Mouse (Mus musculus) spleen, postnatal 14 days (tissue): Measurements from ENCODE around the gene Gm11634.

Source experiments
- DNase-seq, 2 experiments: peaks; one replicate each; pipeline ENCODE4 v3.0.0; 2021 to 2022; ENCODE audit warnings: low spot score in 2 of 2

Gm11634 gene

DNA sequence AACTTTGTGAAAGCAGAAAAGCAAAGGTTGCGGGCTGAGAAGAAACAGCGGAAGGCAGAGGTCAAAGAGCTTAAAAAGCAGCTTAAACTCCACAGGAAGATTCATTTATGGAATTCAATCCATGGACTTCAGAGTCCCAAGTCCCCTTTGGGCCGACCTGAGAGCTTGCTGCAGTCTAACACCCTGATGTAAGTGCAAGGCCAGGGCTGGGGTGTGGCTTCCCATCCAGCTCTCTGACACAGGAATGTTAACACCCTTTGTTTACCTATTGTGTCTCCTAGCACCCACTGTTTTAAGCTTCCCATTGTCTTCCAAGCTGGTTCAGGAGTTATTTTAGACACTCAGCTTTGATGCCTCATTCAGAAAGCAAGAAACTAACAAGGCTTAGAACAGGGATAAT lies 30.6 kb downstream of the Gm11634 start:
- no peak for DNase-seq

DNA sequence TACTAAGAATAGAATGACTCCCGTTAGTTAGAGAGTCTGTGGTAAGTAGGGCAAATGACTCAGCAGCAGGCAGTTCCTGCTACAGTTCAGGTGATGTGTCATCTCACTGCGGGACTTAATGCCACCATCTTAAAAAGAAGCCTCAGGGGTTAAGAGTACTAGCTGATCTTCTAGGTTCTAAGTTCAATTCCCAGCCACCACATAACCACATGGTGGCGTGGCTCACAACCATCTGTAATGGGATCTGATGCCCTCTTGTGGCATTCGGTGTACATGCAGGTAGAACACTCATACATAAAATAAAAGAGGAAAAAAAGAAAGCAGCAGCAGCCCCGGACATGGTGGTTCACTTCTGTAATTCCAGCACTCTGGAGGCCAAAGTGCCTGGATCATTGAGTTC lies 36.7 kb downstream of the Gm11634 start:
- DNase-seq, result peak; percentile 20 to 52

DNA sequence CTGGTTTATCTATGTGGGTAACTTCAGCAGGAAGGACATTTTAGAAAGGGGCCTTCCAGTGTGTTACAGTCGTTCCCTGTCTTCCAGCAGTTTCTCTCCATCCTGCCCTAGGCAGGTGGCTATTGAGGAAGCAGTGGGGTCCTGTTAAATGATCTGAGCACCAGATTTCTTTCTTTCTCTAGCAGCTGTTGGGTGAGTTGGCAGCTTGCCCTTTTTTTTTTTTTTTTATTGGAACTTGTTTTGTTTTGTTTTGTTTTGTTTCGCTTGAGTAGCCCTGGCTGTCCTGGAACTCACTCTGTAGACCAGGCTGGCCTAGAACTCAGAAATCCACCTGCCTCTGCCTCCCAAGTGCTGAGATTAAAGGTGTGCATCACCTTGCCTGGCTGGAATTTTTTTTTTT lies 42.1 kb downstream of the Gm11634 start:
- DNase-seq, result no peak

DNA sequence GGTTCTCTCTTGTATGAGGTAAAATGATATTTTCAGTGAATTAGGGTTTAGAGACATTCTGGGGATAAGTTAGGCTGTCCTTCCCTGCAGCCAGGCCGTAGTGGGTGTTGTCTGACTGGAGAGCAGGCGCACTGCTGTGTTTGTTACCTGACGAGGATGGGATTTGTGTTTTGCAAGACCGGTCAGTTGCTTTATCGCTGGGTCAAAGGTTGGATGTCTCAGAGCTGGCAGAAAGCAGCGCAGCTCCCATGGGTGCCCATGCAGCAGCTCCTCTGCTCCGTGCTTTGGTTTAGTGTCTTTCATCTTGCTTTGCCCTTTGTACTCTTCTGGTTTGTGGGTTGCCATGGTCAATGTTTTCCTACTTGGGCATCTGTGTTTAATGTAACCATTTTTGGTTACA lies 42.5 kb downstream of the Gm11634 start:
- no peak for DNase-seq

DNA sequence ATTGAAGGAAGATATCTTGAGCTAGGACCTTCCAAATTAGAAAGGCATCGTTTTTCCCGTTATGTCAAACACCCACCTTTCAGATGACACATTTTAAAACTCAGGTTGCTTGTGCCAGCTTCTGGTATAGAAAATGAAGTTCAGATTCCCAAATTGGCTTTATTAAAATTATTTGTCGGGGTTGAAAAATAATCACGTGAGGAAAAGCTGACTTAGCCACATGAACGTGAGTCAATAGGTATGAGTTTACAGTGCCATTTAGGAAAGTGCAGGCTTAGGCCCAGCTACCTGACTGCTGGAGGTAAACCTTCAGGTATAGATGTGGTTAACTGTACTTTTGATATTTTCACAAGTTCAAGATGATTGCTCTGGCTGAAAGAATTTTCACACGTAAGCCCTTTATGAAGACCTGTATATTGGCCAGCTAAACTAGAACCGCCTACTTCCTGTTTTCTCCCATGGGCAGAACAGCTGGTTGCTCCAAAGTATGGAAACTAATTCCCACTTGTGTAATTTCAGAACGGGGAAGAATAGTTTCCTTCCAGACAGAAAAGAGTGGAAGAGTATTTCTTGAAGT lies 45.6 kb downstream of the Gm11634 start:
- DNase-seq, result no peak

DNA sequence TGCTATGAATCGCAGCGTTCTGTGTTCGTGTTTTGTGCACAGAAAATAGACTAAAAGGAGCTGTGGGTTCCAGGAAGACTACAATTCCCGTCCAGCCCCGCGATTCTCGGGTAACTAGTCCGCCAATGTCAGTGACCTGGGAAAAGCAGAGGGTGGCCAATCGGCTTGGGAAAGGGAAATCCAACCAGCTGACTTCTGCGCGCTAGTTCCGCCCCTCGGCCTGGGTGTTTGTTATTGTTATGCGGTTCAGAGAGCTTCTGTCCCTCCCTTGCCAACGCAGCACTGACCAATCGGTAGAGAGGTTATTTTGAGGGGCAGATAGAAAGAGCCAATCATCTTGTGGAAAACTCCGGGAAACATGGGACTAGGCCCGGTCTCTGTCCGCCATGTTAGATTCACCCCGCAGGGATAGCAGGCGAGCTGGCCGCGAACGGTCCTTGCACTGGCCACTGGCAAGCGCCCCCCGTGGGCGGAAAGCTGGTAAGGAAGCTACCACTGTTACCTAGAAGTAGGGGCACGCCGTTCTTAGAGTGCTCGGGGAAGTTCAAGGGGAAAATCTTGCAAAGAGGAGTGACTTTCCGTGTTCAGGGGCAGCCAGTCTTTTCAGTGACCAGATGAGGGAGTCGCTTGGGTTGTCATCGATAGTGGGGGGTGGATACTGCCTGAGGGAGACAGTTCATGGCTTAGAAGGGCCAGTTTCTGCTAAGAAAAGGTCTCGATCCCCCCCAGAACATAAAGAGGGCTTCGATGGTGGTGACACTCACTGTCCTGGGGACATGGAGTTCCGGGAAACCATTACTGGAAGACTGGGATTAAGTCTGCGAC lies 46.4 kb downstream of the Gm11634 start:
- peak; percentile 83 to 88 for DNase-seq

DNA sequence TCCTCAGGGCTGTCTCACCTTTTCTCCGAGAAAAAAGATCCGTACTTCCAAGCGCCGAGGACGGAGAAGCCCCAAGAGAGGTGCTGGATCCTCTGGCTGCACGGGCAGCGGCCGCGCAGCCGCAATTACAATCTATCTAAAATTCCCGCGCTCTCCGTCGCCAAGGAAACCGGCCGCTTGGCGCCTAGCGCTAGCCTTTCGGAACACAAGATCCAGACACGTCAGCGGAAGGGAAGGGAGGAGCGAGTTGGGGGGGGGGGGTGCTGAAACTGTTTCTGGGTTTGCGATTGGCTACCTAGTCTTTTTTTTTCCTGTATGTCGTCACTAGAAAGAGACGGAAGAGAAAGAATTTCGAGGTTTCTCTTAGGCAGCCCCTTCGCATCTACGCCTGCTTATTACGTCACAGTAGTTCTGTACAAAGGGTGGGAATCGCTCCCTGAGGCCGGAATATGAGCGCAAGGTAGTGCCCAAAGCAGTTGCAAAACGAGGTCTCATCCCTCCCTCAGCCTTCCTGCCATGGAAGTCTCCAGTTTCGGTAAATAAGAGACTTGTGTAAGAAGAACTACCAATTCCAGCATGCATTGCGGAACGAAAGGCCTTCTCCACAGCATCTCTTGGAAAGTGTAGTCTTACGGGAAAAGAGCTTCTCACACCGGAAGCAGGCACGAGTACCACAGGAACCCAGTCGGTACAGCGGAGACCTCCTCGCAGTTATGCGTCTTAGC lies 47.1 kb downstream of the Gm11634 start, which contains the start of the genes Brca1 and Nbr1:
TSS of gene Brca1 (minus strand) at position 205 of the 725 bp plus-strand sequence.
TSS of gene Nbr1 (plus strand) at position 399 of the 725 bp plus-strand sequence.
- DNase-seq, result peak; percentile 79 to 89

DNA sequence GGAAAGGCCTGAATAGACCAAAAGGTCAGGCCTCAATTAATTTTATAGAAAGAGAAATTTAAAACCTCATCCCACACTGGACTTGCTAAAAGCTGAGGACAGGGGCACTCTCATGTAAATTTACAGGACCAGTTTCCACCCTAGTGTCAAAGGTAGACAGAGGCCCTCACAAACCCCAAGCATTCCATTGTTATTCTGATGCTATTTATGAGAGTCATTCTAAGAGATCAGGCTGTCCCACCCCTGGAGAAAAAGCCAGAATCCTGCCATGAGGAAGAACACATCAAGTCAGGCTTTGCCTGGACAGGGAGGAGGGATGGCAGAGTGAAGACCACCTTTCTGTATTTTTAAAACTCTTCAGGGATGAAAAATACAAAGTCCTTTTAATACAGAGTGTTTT lies 50.5 kb downstream of the Gm11634 start:
- DNase-seq, result no peak

DNA sequence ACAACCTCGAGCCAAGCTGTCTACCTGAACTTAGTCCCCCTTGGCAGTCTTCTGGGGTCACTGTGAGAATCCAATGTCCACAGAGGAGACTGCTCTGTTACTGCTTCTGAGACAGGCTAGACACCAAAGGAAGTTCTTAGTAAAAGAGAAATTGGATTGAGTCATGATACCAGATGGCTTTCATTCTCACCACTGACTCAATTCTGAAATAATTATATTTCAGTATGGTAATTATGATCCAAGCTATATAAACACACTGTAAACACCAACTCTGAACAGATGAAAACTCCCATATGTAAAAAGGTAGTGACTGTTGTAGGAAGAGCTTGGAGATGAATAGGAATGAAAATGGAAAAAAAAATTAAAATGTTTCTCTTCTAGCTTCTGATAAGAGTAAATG lies 54.9 kb downstream of the Gm11634 start:
- no peak for DNase-seq
